Mouse (Mus musculus) gastrocnemius, postnatal 10 days (tissue): Measurements from ENCODE around the gene Cilp. TPM values are rescaled to one million over a fixed set of nuclear protein-coding genes. Genes with fewer than 3 reads are reported as not detected.
A peak's percentile ranks its signal among the peaks of the same experiment; 100 is the strongest.

ENCODE experiments used
- DNase-seq: peaks from one replicate; pipeline ENCODE4 v3.0.0; 2021; ENCODE audit warnings: mixed read lengths
- total RNA-seq, 2 experiments: library from RNA; stranded (reverse); gene quantifications; 2 replicates each; pipeline ENCODE4 v1.2.3; 2021

The Cilp gene
- total RNA-seq, 2 experiments from 2014 or later, result 101 to 103 TPM

- peak; percentile 98 for DNase-seq
These were observed 29.2 kb downstream of the Cilp start, which contains the start of gene Clpx for GRCm38 (mm10) chr9:65293973-65294715. TSS of gene Clpx (plus strand) at chr9:65294260.

- DNase-seq, result no peak
These were observed 29.9 kb downstream of the Cilp start for GRCm38 (mm10) chr9:65294716-65295378.

- no peak for DNase-seq
These were observed 32.1 kb downstream of the Cilp start for GRCm38 (mm10) chr9:65297056-65297455.

- no peak for DNase-seq
These were observed 33.8 kb downstream of the Cilp start for GRCm38 (mm10) chr9:65298761-65299160.

GRCm38 (mm10) chr9:65299650-65300049 is 34.7 kb downstream of the Cilp start:
- no peak for DNase-seq

- DNase-seq, result no peak
These were observed 37.5 kb downstream of the Cilp start for GRCm38 (mm10) chr9:65302327-65302983.

- DNase-seq, result no peak
These were observed 38.6 kb downstream of the Cilp start for GRCm38 (mm10) chr9:65303586-65303985.

- no peak for DNase-seq
These were observed 39.3 kb downstream of the Cilp start for GRCm38 (mm10) chr9:65304300-65304699.

- no peak for DNase-seq
These were observed 41.7 kb downstream of the Cilp start for GRCm38 (mm10) chr9:65306672-65307071.

GRCm38 (mm10) chr9:65308011-65308410 is 43.0 kb downstream of the Cilp start:
- no peak for DNase-seq

- no peak for DNase-seq
These were observed 47.8 kb downstream of the Cilp start for GRCm38 (mm10) chr9:65312669-65313357.

GRCm38 (mm10) chr9:65313846-65314245 is 48.9 kb downstream of the Cilp start:
- no peak for DNase-seq

GRCm38 (mm10) chr9:65322255-65322900 is 57.4 kb downstream of the Cilp start:
- DNase-seq, result no peak

GRCm38 (mm10) chr9:65325971-65326370 is 61.0 kb downstream of the Cilp start:
- no peak for DNase-seq

GRCm38 (mm10) chr9:65327371-65327770 is 62.4 kb downstream of the Cilp start:
- DNase-seq, result no peak

Other genes starting within 250 kb of the Cilp start
- 10 to 100 TPM; 14.4 to 16.7 TPM for gene Hacd3, start 243.5 kb upstream of the Cilp start, total RNA-seq
- gene Dpp8, start 232.8 kb upstream of the Cilp start, total RNA-seq, result 100 to 1,000 TPM; 103 to 116 TPM
- 10 to 100 TPM; 60.4 to 79.2 TPM for gene Igdcc4, start 163.7 kb upstream of the Cilp start, total RNA-seq
- under 1 TPM; 0.59 to 0.65 TPM for gene Igdcc3, start 124.0 kb upstream of the Cilp start, total RNA-seq
- gene Parp16, start 69.8 kb upstream of the Cilp start, total RNA-seq, result 1 to 10 TPM; 6.6 to 8.1 TPM
- gene Clpx, start 29.1 kb downstream of the Cilp start, total RNA-seq, result 10 to 100 TPM; 61.8 to 64.5 TPM
- 10 to 100 TPM; 11.2 to 13.9 TPM for gene Pdcd7, start 80.9 kb downstream of the Cilp start, total RNA-seq
- 1 to 10 TPM in 1 of 2 experiments, under 1 TPM in 1; 0.52 to 1.1 TPM for gene Ubap1l, start 95.9 kb downstream of the Cilp start, total RNA-seq
- 10 to 100 TPM in 1 of 2 experiments, 1 to 10 TPM in 1; 8.9 to 10.7 TPM for gene Kbtbd13, start 126.5 kb downstream of the Cilp start, total RNA-seq
- gene Rasl12, start 133.3 kb downstream of the Cilp start, total RNA-seq, result 10 to 100 TPM in 1 of 2 experiments, 1 to 10 TPM in 1; 7.2 to 11.5 TPM
- gene Slc51b, start 157.8 kb downstream of the Cilp start, total RNA-seq, result not detected
- gene Mtfmt, start 170.6 kb downstream of the Cilp start, total RNA-seq, result 1 to 10 TPM; 6.6 to 7.1 TPM
- gene Spg21, start 195.8 kb downstream of the Cilp start, total RNA-seq, result 10 to 100 TPM; 48.1 to 59.8 TPM